Mouse (Mus musculus): ENCODE data around the gene Slc17a7. TPM values are rescaled to one million over a fixed set of nuclear protein-coding genes. Genes with fewer than 3 reads are reported as not detected.

The Slc17a7 gene
- polyA plus RNA-seq (2015; fragmentation: Nextera tagmentation; extraction: Ambion mirVana): 0.33 and 0.55 TPM in 2 replicates

- peaks cover 16% of the 10 kb centered on the region; the same call in 1 of the 2 replicates for H3K36me3 ChIP-seq
- no peaks in the 10 kb centered on the region for H3K9me3 ChIP-seq
- H3K27me3 ChIP-seq: peaks cover 66% of the 10 kb centered on the region
- H3K27ac ChIP-seq: no peak within 1 kb of the TSS
- H3K4me1 ChIP-seq: peaks cover 10% of the 10 kb centered on the region
- peak within 1 kb of the TSS; percentile 42 for H3K9ac ChIP-seq
- H3K4me2 ChIP-seq: peak within 1 kb of the TSS; percentile 86
- WGBS: under 1% methylated on average over 41 of the region's 41 CpGs
- H3K4me3 ChIP-seq: peak within 1 kb of the TSS; percentile 46
- ATAC-seq (ENCODE audit: borderline replicate concordance, extremely low read depth, low FRiP score, low TSS enrichment): no peak
These were observed at the start of gene Slc17a7 for GRCm38 (mm10) chr7:45163735-45164490. Gene Slc17a7 (plus strand): TSS chr7:45163949.

GRCm38 (mm10) chr7:45117566-45117965 lies 46.2 kb upstream of the Slc17a7 start:
- Histone ChIP-seq H3K9ac (no peak overlapping the region), H3K36me3 (peaks cover 41% of the 10 kb centered on the region), H3K27me3 (no peaks in the 10 kb centered on the region), H3K4me2 (no peak overlapping the region), H3K4me3 (no peak overlapping the region), H3K27ac (no peak overlapping the region), H3K9me3 (no peaks in the 10 kb centered on the region), H3K4me1 (peaks cover 16% of the 10 kb centered on the region)
- WGBS: 78% methylated on average over 8 of the region's 8 CpGs
- ATAC-seq (ENCODE audit: borderline replicate concordance, extremely low read depth, low FRiP score, low TSS enrichment): no peak

- 82% methylated on average over 6 of the region's 6 CpGs for WGBS
- peaks cover 46% of the 10 kb centered on the region for H3K36me3 ChIP-seq
These were observed 45.4 kb upstream of the Slc17a7 start for GRCm38 (mm10) chr7:45118336-45118735.

DNA sequence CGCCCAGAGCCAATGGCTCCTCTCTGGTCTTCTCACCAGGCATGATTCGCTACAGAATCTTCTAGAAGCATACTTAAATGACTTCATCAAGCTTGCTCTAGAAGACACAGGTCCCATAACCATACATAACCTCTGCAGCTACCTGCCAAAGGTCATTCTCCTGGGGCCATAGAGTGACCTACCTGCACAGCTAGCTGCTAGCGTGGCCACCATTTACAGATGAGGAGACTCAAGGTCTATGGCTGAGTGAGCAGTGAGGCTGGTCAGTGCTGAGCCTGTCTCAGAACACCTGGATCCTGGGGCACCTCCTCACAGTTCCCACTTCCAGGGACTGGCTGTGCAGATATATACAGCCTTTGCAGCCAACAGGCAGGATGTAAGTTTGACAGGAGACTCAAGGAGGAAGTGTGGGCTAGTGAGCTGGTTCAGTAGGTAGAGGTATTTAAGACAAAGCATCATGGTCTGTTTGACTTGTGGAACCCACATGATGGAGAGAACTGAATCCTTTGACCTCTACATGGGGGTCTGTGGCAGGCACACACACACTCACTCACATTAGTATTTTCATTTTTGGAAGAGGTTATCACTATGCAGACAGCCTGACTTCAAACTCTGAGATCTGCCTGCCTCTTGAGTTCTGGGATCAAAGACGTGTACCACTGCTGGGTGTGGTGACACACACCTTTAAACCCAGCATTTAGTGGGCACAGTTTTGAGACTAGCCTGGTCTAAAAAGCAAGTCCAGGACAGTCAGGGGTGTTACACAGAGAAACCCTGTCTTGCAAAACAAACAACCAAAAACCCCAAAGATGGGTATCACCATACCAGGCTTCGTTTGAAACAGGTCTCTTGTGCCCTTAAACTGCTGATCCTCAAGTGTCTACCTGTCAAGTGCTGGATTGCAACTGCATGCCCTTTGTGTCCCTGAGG lies 43.7 kb upstream of the Slc17a7 start:
- no peak for ATAC-seq (ENCODE audit: borderline replicate concordance, extremely low read depth, low FRiP score, low TSS enrichment)
- no peaks in the 10 kb centered on the region for H3K27me3 ChIP-seq
- H3K4me3 ChIP-seq: no peak overlapping the region
- H3K4me1 ChIP-seq: peaks cover 30% of the 10 kb centered on the region
- no peaks in the 10 kb centered on the region for H3K9me3 ChIP-seq
- no peak overlapping the region for H3K9ac ChIP-seq
- H3K27ac ChIP-seq: no peak overlapping the region
- peaks cover 49% of the 10 kb centered on the region for H3K36me3 ChIP-seq
- 79% methylated on average over 5 of the region's 5 CpGs for WGBS
- H3K4me2 ChIP-seq: no peak overlapping the region

More at GRCm38 (mm10) chr7:45118336-45118735, 45.4 kb upstream of the Slc17a7 start:
- no peak for ATAC-seq (ENCODE audit: borderline replicate concordance, extremely low read depth, low FRiP score, low TSS enrichment)
- Histone ChIP-seq H3K4me3 (no peak overlapping the region), H3K9me3 (no peaks in the 10 kb centered on the region), H3K27ac (no peak overlapping the region), H3K4me2 (no peak overlapping the region), H3K27me3 (no peaks in the 10 kb centered on the region), H3K4me1 (peaks cover 24% of the 10 kb centered on the region), H3K9ac (no peak overlapping the region)

DNA sequence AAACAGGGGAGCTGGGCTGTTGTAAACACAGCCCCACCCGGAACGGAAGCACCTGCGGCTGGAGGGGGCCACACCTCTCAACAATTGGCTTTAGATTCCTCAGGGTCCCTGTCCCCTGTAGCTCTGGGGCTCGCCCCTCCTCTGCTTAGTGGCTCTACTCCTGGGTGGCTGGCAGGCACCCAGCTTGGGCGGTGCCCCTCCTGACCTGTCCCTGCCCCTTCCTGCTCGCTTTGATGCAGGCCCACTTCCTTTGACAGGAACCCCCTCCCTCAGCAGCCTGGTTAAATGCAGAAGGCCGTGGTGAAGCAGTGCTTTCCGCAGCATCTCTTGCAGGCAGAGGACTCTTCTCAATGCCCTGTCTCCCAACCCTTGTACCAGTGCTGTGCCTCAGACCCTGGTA lies 42.3 kb upstream of the Slc17a7 start:
- Histone ChIP-seq H3K27ac (peak overlapping the region; percentile 44), H3K27me3 (no peaks in the 10 kb centered on the region), H3K36me3 (peaks cover 62% of the 10 kb centered on the region), H3K4me1 (peaks cover 43% of the 10 kb centered on the region), H3K9ac (no peak overlapping the region), H3K4me2 (peak overlapping the region; percentile 22; the same call in 1 of the 2 replicates), H3K4me3 (no peak overlapping the region), H3K9me3 (no peaks in the 10 kb centered on the region)
- ATAC-seq (ENCODE audit: borderline replicate concordance, extremely low read depth, low FRiP score, low TSS enrichment): no peak
- 44% methylated on average over 8 of the region's 8 CpGs for WGBS

- peak overlapping the region; percentile 44 for H3K27ac ChIP-seq
- H3K4me1 ChIP-seq: peaks cover 48% of the 10 kb centered on the region
- no peak overlapping the region for H3K4me3 ChIP-seq
- H3K9ac ChIP-seq: no peak overlapping the region
- H3K27me3 ChIP-seq: no peaks in the 10 kb centered on the region
- ATAC-seq (ENCODE audit: borderline replicate concordance, extremely low read depth, low FRiP score, low TSS enrichment): no peak
- H3K36me3 ChIP-seq: peaks cover 68% of the 10 kb centered on the region
- no peaks in the 10 kb centered on the region for H3K9me3 ChIP-seq
- peak overlapping the region; percentile 22; the same call in 1 of the 2 replicates for H3K4me2 ChIP-seq
These were observed 41.8 kb upstream of the Slc17a7 start for GRCm38 (mm10) chr7:45121966-45122365.

- H3K27ac ChIP-seq: peak overlapping the region; percentile 26; the same call in 1 of the 2 replicates
These were observed 41.1 kb upstream of the Slc17a7 start for GRCm38 (mm10) chr7:45122561-45123185.

DNA sequence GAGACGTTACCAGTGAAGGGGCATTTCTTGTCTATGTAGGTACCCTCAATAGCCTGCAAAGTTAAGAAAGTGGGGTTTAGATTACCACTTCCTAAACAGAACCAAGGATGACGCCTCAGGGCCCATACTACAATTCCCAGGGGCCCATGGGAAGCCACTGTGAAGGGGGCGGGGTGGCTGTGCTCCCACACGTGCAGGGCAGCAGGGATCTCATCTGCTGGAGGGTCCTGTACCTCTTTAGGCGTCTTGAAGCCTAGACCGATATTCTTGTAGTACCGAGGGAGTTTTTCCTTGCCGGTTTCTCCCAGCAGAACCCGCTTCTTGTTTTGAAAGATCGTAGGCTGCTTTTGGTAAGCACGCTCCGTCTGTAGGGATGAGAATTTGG lies 40.6 kb upstream of the Slc17a7 start:
- peaks cover 53% of the 10 kb centered on the region for H3K4me1 ChIP-seq
- H3K9ac ChIP-seq: peak overlapping the region; percentile 97
- H3K4me3 ChIP-seq: peak overlapping the region; percentile 91
- ATAC-seq (ENCODE audit: borderline replicate concordance, extremely low read depth, low FRiP score, low TSS enrichment): no peak
- H3K27ac ChIP-seq: peak overlapping the region; percentile 84
- no peaks in the 10 kb centered on the region for H3K9me3 ChIP-seq
- peak overlapping the region; percentile 61 for H3K4me2 ChIP-seq
- H3K36me3 ChIP-seq: peaks cover 65% of the 10 kb centered on the region
- H3K27me3 ChIP-seq: no peaks in the 10 kb centered on the region
- WGBS: 15% methylated on average over 12 of the region's 12 CpGs

More at GRCm38 (mm10) chr7:45122561-45123185, 41.1 kb upstream of the Slc17a7 start:
- peak overlapping the region; percentile 97 for H3K9ac ChIP-seq
- peaks cover 71% of the 10 kb centered on the region for H3K36me3 ChIP-seq
- 68% methylated on average over 15 of the region's 15 CpGs for WGBS
- no peaks in the 10 kb centered on the region for H3K9me3 ChIP-seq
- H3K4me2 ChIP-seq: peak overlapping the region; percentile 61
- peaks cover 53% of the 10 kb centered on the region for H3K4me1 ChIP-seq
- ATAC-seq (ENCODE audit: borderline replicate concordance, extremely low read depth, low FRiP score, low TSS enrichment): no peak
- H3K27me3 ChIP-seq: no peaks in the 10 kb centered on the region
- H3K4me3 ChIP-seq: peak overlapping the region; percentile 91

GRCm38 (mm10) chr7:45124224-45125143 lies 39.3 kb upstream of the Slc17a7 start, which contains the start of gene Rps11:
Gene Rps11 (minus strand): TSS chr7:45124439.
- peak; percentile 86 for ATAC-seq (ENCODE audit: borderline replicate concordance, extremely low read depth, low FRiP score, low TSS enrichment)
- Histone ChIP-seq H3K27me3 (no peaks in the 10 kb centered on the region), H3K4me1 (peaks cover 53% of the 10 kb centered on the region), H3K27ac (peak within 1 kb of the TSS; percentile 88), H3K9me3 (no peaks in the 10 kb centered on the region), H3K4me3 (peak within 1 kb of the TSS; percentile 91), H3K36me3 (peaks cover 57% of the 10 kb centered on the region), H3K4me2 (peak within 1 kb of the TSS; percentile 61), H3K9ac (peak within 1 kb of the TSS; percentile 97)
- WGBS: under 1% methylated on average over 59 of the region's 59 CpGs

- Histone ChIP-seq H3K4me1 (peaks cover 60% of the 10 kb centered on the region), H3K4me2 (peak overlapping the region; percentile 49), H3K9ac (0 out of 2 replicates have a peak overlapping the region, but pooled peaks have one; percentile 20), H3K4me3 (peak overlapping the region; percentile 1), H3K36me3 (peaks cover 50% of the 10 kb centered on the region), H3K9me3 (no peaks in the 10 kb centered on the region), H3K27me3 (no peaks in the 10 kb centered on the region), H3K27ac (peak overlapping the region; percentile 88)
- 22% methylated on average over 7 of the region's 7 CpGs for WGBS
- ATAC-seq (ENCODE audit: borderline replicate concordance, extremely low read depth, low FRiP score, low TSS enrichment): no peak
These were observed 38.6 kb upstream of the Slc17a7 start for GRCm38 (mm10) chr7:45125144-45125600.
